Mouse (Mus musculus): Measurements from ENCODE around the gene Ncbp3.

DNA sequence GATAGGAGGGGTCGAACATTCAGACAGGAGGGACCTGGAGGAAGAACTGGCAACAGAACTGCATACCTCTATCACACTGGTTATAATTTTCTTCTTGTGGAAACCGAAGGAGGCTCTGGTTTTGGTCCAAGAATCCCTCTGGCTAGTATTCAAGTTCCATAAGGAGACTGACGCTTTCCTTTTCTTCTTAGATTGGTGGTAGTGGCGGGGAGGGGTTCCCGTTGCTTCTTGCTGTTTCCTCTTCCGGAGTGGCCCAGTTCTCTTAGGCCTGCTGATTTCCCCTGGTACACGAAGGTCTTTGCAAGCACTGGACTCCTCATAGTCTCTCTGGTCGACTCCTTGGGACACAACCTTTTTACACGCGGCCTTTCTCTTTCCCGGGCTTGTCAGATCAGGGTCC, 89.5 kb downstream of the Ncbp3 start:
- TF ChIP-seq CTCF (IDR thresholded peaks at IDR 0.05; ENCODE audit: borderline replicate concordance, control insufficient read depth, extremely low read depth, insufficient read depth, low read length, poor library complexity) (no peak), POLR2A (IDR thresholded peaks at IDR 0.05; ENCODE audit: control insufficient read depth, extremely low read depth, insufficient read depth, low read length, poor library complexity) (no peak; the same call in 1 of the 2 replicates)

All from thymus, adult 2 months (tissue).